14 mouse cellular contexts compared by ENCODE assay signal in the genomic region with DNA sequence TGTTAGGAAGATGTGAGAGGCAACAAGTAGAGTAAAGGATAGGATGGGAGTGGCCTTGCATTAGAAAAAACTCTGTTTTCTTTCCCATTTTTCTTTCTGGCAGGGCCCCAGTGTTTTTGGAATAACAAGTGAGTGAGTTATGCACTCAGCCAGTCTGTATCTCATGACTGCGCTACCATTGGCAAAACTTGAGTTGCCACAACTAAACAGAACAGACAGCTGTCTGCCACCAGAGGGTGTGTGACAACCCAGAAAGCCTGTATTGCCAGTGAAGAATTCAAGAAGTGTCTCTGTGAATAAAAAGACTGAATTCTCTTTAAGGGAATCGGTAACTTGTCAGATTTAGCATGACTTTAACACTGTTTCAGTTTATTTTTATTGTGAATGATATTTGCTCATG. TPM values are rescaled to one million over a fixed set of nuclear protein-coding genes. Genes with fewer than 3 reads are reported as not detected.
A peak's percentile ranks its signal among the peaks of the same experiment; 100 is the strongest.
DNase-seq lines count a peak whose midpoint lies in the region; ATAC-seq and TF ChIP-seq lines count a peak whose summit lies in the region.
"Had no signal": no experiment of that assay in that cellular context is flagged by ENCODE, and none has a peak within 500 bp of the region (broad histone marks: within the 10 kb centered on the region; RNA-seq: fewer than 3 reads in every experiment).

No protein-coding gene starts in this region.

- no peak overlapping the region for H3K9ac ChIP-seq in forebrain, postnatal 0 days
- no peak overlapping the region for H3K9ac ChIP-seq in forebrain, embryonic 12.5 days
- H3K9ac ChIP-seq in liver, postnatal 0 days (replicated peaks): no peak overlapping the region

- no peak for TF ChIP-seq EP300 in liver, postnatal 0 days (IDR thresholded peaks at IDR 0.05; ENCODE audit: low read depth)

- H3K4me2 ChIP-seq in forebrain, postnatal 0 days (ENCODE audit: low read depth): no peak overlapping the region
- no peak overlapping the region for H3K4me2 ChIP-seq in forebrain, embryonic 12.5 days
- no peak overlapping the region for H3K4me2 ChIP-seq in liver, postnatal 0 days (ENCODE audit: low read depth, low read length)

- no peak overlapping the region for H3K4me3 ChIP-seq in forebrain, postnatal 0 days (ENCODE audit: low read depth, low read length)
- H3K4me3 ChIP-seq in forebrain, embryonic 12.5 days (replicated peaks): no peak overlapping the region
- H3K4me3 ChIP-seq in liver, postnatal 0 days (ENCODE audit: low read depth, low read length): no peak overlapping the region
- H3K4me3 ChIP-seq: myocyte had no signal

- H3K4me1 ChIP-seq in forebrain, postnatal 0 days (ENCODE audit: insufficient read depth): no peaks in the 10 kb centered on the region
- H3K4me1 ChIP-seq in forebrain, embryonic 12.5 days: no peaks in the 10 kb centered on the region
- no peaks in the 10 kb centered on the region for H3K4me1 ChIP-seq in liver, postnatal 0 days (ENCODE audit: insufficient read depth)

- WGBS in forebrain, postnatal 0 days: 57% methylated on average over 2 of the region's 2 CpGs
- 88% methylated on average over 2 of the region's 2 CpGs for WGBS in forebrain, embryonic 12.5 days
- WGBS in liver, postnatal 0 days (ENCODE audit: insufficient replicate concordance): 68% methylated on average over 2 of the region's 2 CpGs

- H3K27ac ChIP-seq in forebrain, postnatal 0 days (ENCODE audit: low read depth, low read length): no peak overlapping the region
- H3K27ac ChIP-seq in forebrain, embryonic 12.5 days: no peak overlapping the region
- H3K27ac ChIP-seq in liver, postnatal 0 days (ENCODE audit: low read depth): no peak overlapping the region

- peak; percentile 68 for TF ChIP-seq CTCF in forebrain, postnatal 0 days (IDR thresholded peaks at IDR 0.05; ENCODE audit: low read depth)
- TF ChIP-seq CTCF in liver, postnatal 0 days (IDR thresholded peaks at IDR 0.05; ENCODE audit: low read depth): peak; percentile 49

- DNase-seq in forebrain, postnatal 0 days: peak; percentile 58
- no peak for DNase-seq in liver, postnatal 0 days
- DNase-seq in liver: no peak
- peak; percentile 80 for DNase-seq in adipocyte (ENCODE audit: low spot score)
- DNase-seq in lung, postnatal 4 days: peak; percentile 24 to 47
- DNase-seq in gastrocnemius, adult 18-20 months (ENCODE audit: low spot score): no peak
- DNase-seq in left cerebral cortex, adult 8-10 months (ENCODE audit: low spot score in 2 of 2): no peak

- ATAC-seq in forebrain, postnatal 0 days: peak; percentile 72
- no peak for ATAC-seq in forebrain, embryonic 12.5 days (ENCODE audit: low FRiP score)
- no peak for ATAC-seq in liver, postnatal 0 days
- ATAC-seq: hindbrain, embryonic 16.5 days had no signal

- no peaks in the 10 kb centered on the region for H3K9me3 ChIP-seq in forebrain, postnatal 0 days (ENCODE audit: low read length)
- H3K9me3 ChIP-seq in forebrain, embryonic 12.5 days: no peaks in the 10 kb centered on the region
- no peaks in the 10 kb centered on the region for H3K9me3 ChIP-seq in liver, postnatal 0 days (ENCODE audit: low read length)
- H3K9me3 ChIP-seq: G1E had no signal

- H3K27me3 ChIP-seq in forebrain, postnatal 0 days (ENCODE audit: insufficient read depth, low read length): no peaks in the 10 kb centered on the region
- 0 out of 2 replicates have a peak, but pooled peaks cover 2% of the 10 kb centered on the region for H3K27me3 ChIP-seq in forebrain, embryonic 12.5 days
- H3K27me3 ChIP-seq in liver, postnatal 0 days (ENCODE audit: insufficient read depth, low read length): 0 out of 2 replicates have a peak, but pooled peaks cover 2% of the 10 kb centered on the region

- H3K36me3 ChIP-seq in forebrain, postnatal 0 days (ENCODE audit: insufficient read depth): no peaks in the 10 kb centered on the region
- no peaks in the 10 kb centered on the region for H3K36me3 ChIP-seq in forebrain, embryonic 12.5 days (replicated peaks)
- no peaks in the 10 kb centered on the region for H3K36me3 ChIP-seq in liver, postnatal 0 days (replicated peaks; ENCODE audit: insufficient read depth, low read length)
- H3K36me3 ChIP-seq: G1E had no signal

RNA-seq across cellular contexts. Expression of a gene that starts 7.0 kb away (rescaled TPM):
- 98.0 and 116 TPM in 2 replicates for total RNA-seq in forebrain, postnatal 0 days (2014; rRNA removed)
- polyA plus RNA-seq in forebrain, postnatal 0 days (2015; fragmentation: Nextera tagmentation; extraction: Ambion mirVana): 42.9 and 46.5 TPM in 2 replicates
- polyA plus RNA-seq in forebrain, embryonic 12.5 days (2016; fragmentation: Nextera tagmentation; extraction: Ambion mirVana): 30.7 and 35.8 TPM in 2 replicates
- polyA plus RNA-seq in liver, postnatal 0 days (2015; fragmentation: Nextera tagmentation; extraction: Ambion mirVana): 3.4 and 4.3 TPM in 2 replicates
- total RNA-seq in gastrocnemius, adult 18-20 months (2021): 10 to 100 TPM; 16.1 to 16.8 TPM
- total RNA-seq in left cerebral cortex, adult 8-10 months (2022): 100 to 1,000 TPM; 108 to 124 (median 117) TPM

RNA-seq across cellular contexts. Expression of a gene that starts 18.2 kb away (rescaled TPM):
- total RNA-seq in forebrain, postnatal 0 days (2014; rRNA removed): 31.9 and 33.5 TPM in 2 replicates
- 20.4 and 24.6 TPM in 2 replicates for polyA plus RNA-seq in forebrain, postnatal 0 days (2015; fragmentation: Nextera tagmentation; extraction: Ambion mirVana)
- 2.4 and 5.9 TPM in 2 replicates for polyA plus RNA-seq in forebrain, embryonic 12.5 days (2016; fragmentation: Nextera tagmentation; extraction: Ambion mirVana)
- 0.27 and 0.41 TPM in 2 replicates for polyA plus RNA-seq in liver, postnatal 0 days (2015; fragmentation: Nextera tagmentation; extraction: Ambion mirVana)
- 1 to 10 TPM in 1 of 2 experiments, under 1 TPM in 1; 0.89 to 1.4 TPM for total RNA-seq in gastrocnemius, adult 18-20 months (2021)
- 10 to 100 TPM; 31.6 to 37.7 (median 34.7) TPM for total RNA-seq in left cerebral cortex, adult 8-10 months (2022)
- polyA plus RNA-seq: G1E had no signal

RNA-seq across cellular contexts. Expression of a gene that starts 22.8 kb away (rescaled TPM):
- 6.0 TPM in 2 replicates for total RNA-seq in forebrain, postnatal 0 days (2014; rRNA removed)
- 2.5 and 2.9 TPM in 2 replicates for polyA plus RNA-seq in forebrain, postnatal 0 days (2015; fragmentation: Nextera tagmentation; extraction: Ambion mirVana)
- 2.2 and 2.4 TPM in 2 replicates for polyA plus RNA-seq in forebrain, embryonic 12.5 days (2016; fragmentation: Nextera tagmentation; extraction: Ambion mirVana)
- 5.9 and 6.8 TPM in 2 replicates for polyA plus RNA-seq in liver, postnatal 0 days (2015; fragmentation: Nextera tagmentation; extraction: Ambion mirVana)
- 1 to 10 TPM in 1 of 2 experiments, under 1 TPM in 1; 0.53 to 1.8 TPM for total RNA-seq in gastrocnemius, adult 18-20 months (2021)
- 1 to 10 TPM in 3 of 4 experiments, under 1 TPM in 1; 0.99 to 2.8 (median 2.1) TPM for total RNA-seq in left cerebral cortex, adult 8-10 months (2022)

RNA-seq across cellular contexts. Expression of a gene that starts 28.6 kb away (rescaled TPM):
- total RNA-seq in forebrain, postnatal 0 days (2014; rRNA removed): 103 and 121 TPM in 2 replicates
- 164 and 176 TPM in 2 replicates for polyA plus RNA-seq in forebrain, postnatal 0 days (2015; fragmentation: Nextera tagmentation; extraction: Ambion mirVana)
- polyA plus RNA-seq in forebrain, embryonic 12.5 days (2016; fragmentation: Nextera tagmentation; extraction: Ambion mirVana): 137 and 139 TPM in 2 replicates
- polyA plus RNA-seq in liver, postnatal 0 days (2015; fragmentation: Nextera tagmentation; extraction: Ambion mirVana): 66.6 and 66.9 TPM in 2 replicates
- 10 to 100 TPM; 40.7 to 45.6 TPM for total RNA-seq in gastrocnemius, adult 18-20 months (2021)
- 100 to 1,000 TPM in 2 of 4 experiments, 10 to 100 TPM in 2; 91.0 to 111 (median 98.8) TPM for total RNA-seq in left cerebral cortex, adult 8-10 months (2022)

RNA-seq across cellular contexts. Expression of a gene that starts 30.8 kb away (rescaled TPM):
- not detected in 2 replicates for total RNA-seq in forebrain, postnatal 0 days (2014; rRNA removed)
- not detected in 2 replicates for polyA plus RNA-seq in forebrain, postnatal 0 days (2015; fragmentation: Nextera tagmentation; extraction: Ambion mirVana)
- polyA plus RNA-seq in forebrain, embryonic 12.5 days (2016; fragmentation: Nextera tagmentation; extraction: Ambion mirVana): not detected in 2 replicates
- polyA plus RNA-seq in liver, postnatal 0 days (2015; fragmentation: Nextera tagmentation; extraction: Ambion mirVana): not detected in 2 replicates
- not detected for total RNA-seq in gastrocnemius, adult 18-20 months (2021)
- total RNA-seq in left cerebral cortex, adult 8-10 months (2022): not detected
- total RNA-seq: G1E had no signal
- polyA plus RNA-seq: frontal cortex, adult 2 months; G1E; hindbrain, embryonic 16.5 days; limb, embryonic 14.5 days; myocyte; spleen, adult 2 months had no signal

Comparison
In these comparisons a context has a peak if more than half of its experiments do, and no peak if none do; other contexts are left out.
1. DNase-seq: peak in forebrain, postnatal 0 days (single experiment), adipocyte (single experiment) and lung, postnatal 4 days (2 of 2); none in liver, postnatal 0 days (single experiment), liver (single experiment), gastrocnemius, adult 18-20 months (single experiment) and left cerebral cortex, adult 8-10 months (0 of 2).
2. RNA of a gene that starts 18.2 kb away (total RNA-seq): 31.6 to 37.7 TPM in left cerebral cortex, adult 8-10 months and 31.9 to 33.5 TPM in forebrain, postnatal 0 days; 0.89 to 1.4 TPM in gastrocnemius, adult 18-20 months; every median in the first group is over 10 times any median in the second.